Mouse (Mus musculus) midbrain, postnatal 0 days (tissue): ENCODE measurements at regions not wholly inside any gene's neighbourhood (a gene's known extent, or its start where the extent isn't known, plus 50 kb on each side); places are given as distances from the start of the nearest gene placed in this dataset.
A peak's percentile ranks its signal among the peaks of the same experiment; 100 is the strongest.

Experiments used
- ATAC-seq: fragments of 200-750 bp; cut with Nextera tagmentation; 2 replicates; pipeline ENCODE4 v1.8.0; 2017; ENCODE audit warnings: moderate number of reproducible peaks, mild to moderate bottlenecking, moderate TSS enrichment, moderate library complexity; ENCODE audit not compliant: low FRiP score
- DNase-seq: peaks from one replicate; pipeline ENCODE4 v3.0.0-alpha.2; 2015; ENCODE audit warnings: low spot score
- H3K27ac ChIP-seq: fragments of 300-500 bp; sonication (generic); 2 replicates; pipeline ENCODE4 v1.5.1; 2014; ENCODE audit warnings: low read depth, mild to moderate bottlenecking, low read length, mixed read lengths
- H3K27me3 ChIP-seq: fragments of 300-500 bp; sonication (generic); 2 replicates; pipeline ENCODE4 v1.6.1; 2014; ENCODE audit warnings: low read length, control low read depth, mixed read lengths; ENCODE audit not compliant: insufficient read depth
- H3K36me3 ChIP-seq: fragments of 300-500 bp; sonication (generic); 2 replicates; pipeline ENCODE4 v1.6.1; 2014; ENCODE audit warnings: low read length, control low read depth, mixed read lengths; ENCODE audit not compliant: insufficient read depth
- H3K4me1 ChIP-seq: fragments of 300-500 bp; sonication (generic); 2 replicates; pipeline ENCODE4 v1.6.1; 2014; ENCODE audit warnings: mild to moderate bottlenecking, control low read depth, antibody characterized with exemption, low read length, mixed read lengths; ENCODE audit not compliant: insufficient read depth
- H3K4me2 ChIP-seq: fragments of 300-500 bp; sonication (generic); 2 replicates; pipeline ENCODE4 v1.6.1; 2014; ENCODE audit warnings: low read depth, mild to moderate bottlenecking, low read length, mixed read lengths; ENCODE audit not compliant: poor library complexity, severe bottlenecking
- H3K4me3 ChIP-seq: fragments of 300-500 bp; sonication (generic); 2 replicates; pipeline ENCODE4 v1.5.1; 2014; ENCODE audit warnings: low read depth, mild to moderate bottlenecking, low read length, moderate library complexity
- H3K9ac ChIP-seq: fragments of 300-500 bp; sonication (generic); replicated peaks from 2 replicates; pipeline ENCODE4 v1.6.1; 2014; ENCODE audit warnings: mild to moderate bottlenecking, low read length, moderate library complexity, mixed read lengths; ENCODE audit not compliant: poor library complexity, severe bottlenecking
- H3K9me3 ChIP-seq: fragments of 300-500 bp; sonication (generic); 2 replicates; pipeline ENCODE4 v1.6.1; 2016; ENCODE audit warnings: low read length, control low read depth
- CTCF ChIP-seq: IDR thresholded peaks from 2 replicates; pipeline ENCODE4 v1.5.1; 2016; ENCODE audit warnings: antibody characterized with exemption, mild to moderate bottlenecking
- WGBS: fragments of 180-500 bp; shearing (Covaris S2); extraction: QIAGEN DNeasy Blood & Tissue Kit; methylation state at CpG from one replicate; pipeline ENCODE4 v1.1.7; 2014; 5-methylcytosine and 5-hydroxymethylcytosine counted together

DNA sequence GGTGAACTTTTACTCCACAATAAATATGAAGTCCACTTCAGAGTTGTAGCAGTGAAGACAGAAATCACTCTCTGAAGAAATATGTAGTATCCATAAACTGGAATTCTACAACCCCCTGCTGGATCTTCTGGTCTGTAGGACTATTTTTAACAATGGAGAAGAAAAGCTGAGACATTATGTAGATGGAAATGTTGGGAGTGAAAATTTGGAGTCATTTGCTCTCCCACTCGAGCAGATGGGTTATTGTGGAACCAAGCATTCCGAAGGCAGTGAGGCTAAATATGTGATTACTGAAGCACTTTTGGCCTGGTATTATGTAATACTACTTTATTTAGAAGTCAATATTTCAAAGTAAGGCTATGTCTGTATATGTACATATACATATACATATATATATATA lies 195.0 kb upstream of the Atp10a start:
- DNase-seq (no peak), ATAC-seq (no peak)
- H3K9ac ChIP-seq, result no peak overlapping the region
- no peak overlapping the region for H3K27ac ChIP-seq
- no peak overlapping the region for H3K4me3 ChIP-seq
- no peak overlapping the region for H3K4me2 ChIP-seq
- H3K9me3 ChIP-seq, result no peaks in the 10 kb centered on the region
- 90% methylated on average over 2 of the region's 2 CpGs for WGBS
- H3K27me3 ChIP-seq, result no peaks in the 10 kb centered on the region
- no peaks in the 10 kb centered on the region for H3K4me1 ChIP-seq
- H3K36me3 ChIP-seq, result no peaks in the 10 kb centered on the region
- TF ChIP-seq CTCF, result no peak

DNA sequence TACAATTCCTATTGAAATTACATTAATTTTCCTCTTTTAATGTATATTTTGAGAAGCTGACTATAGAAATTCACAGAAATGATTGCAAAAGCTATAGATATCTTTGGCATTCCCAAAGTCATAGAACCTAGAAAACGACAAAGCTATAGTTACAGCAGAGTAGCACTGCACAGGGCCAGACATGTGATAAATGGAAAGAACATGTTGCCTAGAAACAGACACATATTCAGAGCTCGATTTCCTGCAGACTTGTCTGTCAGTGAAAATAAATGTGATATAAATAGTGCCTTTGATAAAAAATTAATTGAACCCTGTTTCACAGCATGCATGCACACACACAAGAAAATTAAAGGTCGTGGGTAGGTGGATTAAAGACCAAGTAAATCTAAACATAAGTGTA lies 182.8 kb upstream of the Atp10a start:
- H3K36me3 ChIP-seq, result no peaks in the 10 kb centered on the region
- peak; percentile 13 for DNase-seq
- no peaks in the 10 kb centered on the region for H3K9me3 ChIP-seq
- 30% methylated on average over 3 of the region's 3 CpGs for WGBS
- no peak overlapping the region for H3K4me2 ChIP-seq
- H3K4me1 ChIP-seq, result no peaks in the 10 kb centered on the region
- H3K4me3 ChIP-seq, result no peak overlapping the region
- TF ChIP-seq CTCF, result no peak
- H3K27me3 ChIP-seq, result no peaks in the 10 kb centered on the region
- peak overlapping the region; percentile 55; the same call in 1 of the 2 replicates for H3K27ac ChIP-seq
- H3K9ac ChIP-seq, result no peak overlapping the region
- ATAC-seq, result peak; percentile 54; the same call in 1 of the 2 replicates

DNA sequence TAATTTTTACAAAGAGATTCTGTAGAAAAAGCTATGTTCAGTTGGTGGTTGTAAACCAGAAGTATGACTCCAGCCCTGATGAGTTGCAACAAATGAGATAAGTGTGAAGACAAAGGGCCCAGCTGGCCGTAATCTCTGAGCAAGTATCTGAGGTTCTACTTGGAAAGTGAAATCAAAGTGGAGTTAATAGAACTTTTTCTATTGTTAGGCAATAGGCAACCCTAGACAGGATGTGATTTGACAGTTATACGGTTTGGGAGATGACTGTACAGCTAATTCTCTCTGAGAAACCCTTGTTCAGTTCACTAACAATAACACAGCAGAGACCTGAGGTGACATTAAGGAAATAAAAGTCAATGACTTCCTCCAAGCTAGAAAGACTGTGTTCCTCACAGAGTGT lies 180.8 kb upstream of the Atp10a start:
- no peak overlapping the region for H3K4me3 ChIP-seq
- no peak overlapping the region for H3K9ac ChIP-seq
- ATAC-seq (no peak), DNase-seq (no peak)
- H3K9me3 ChIP-seq, result no peaks in the 10 kb centered on the region
- no peaks in the 10 kb centered on the region for H3K4me1 ChIP-seq
- 85% methylated on average over 2 of the region's 2 CpGs for WGBS
- H3K4me2 ChIP-seq, result no peak overlapping the region
- H3K27me3 ChIP-seq, result no peaks in the 10 kb centered on the region
- no peak overlapping the region for H3K27ac ChIP-seq
- TF ChIP-seq CTCF, result no peak
- H3K36me3 ChIP-seq, result no peaks in the 10 kb centered on the region

DNA sequence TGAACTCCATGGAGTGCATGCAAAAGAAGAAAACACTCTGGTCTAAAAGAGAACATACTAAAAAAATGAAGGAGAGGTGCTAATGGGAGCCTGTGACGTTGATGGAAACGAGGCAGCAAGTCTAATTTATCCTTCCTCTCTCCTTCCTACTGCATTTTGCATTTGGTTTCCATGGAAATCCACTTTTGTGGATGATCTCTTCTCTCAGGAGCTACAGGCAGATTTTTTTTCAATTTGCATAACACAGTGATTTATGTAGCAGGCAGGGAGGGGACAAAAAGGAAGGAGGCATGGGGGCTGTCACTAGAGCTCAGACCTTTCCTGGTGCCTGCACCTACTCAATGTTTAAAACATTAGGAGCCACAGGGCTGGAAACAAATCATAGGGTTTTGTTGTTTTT lies 167.7 kb upstream of the Atp10a start:
- ATAC-seq, result peak; percentile 89
- H3K4me1 ChIP-seq, result no peaks in the 10 kb centered on the region
- WGBS, result 16% methylated on average over 2 of the region's 2 CpGs
- no peaks in the 10 kb centered on the region for H3K27me3 ChIP-seq
- no peak overlapping the region for H3K9ac ChIP-seq
- H3K27ac ChIP-seq, result peak overlapping the region; percentile 64
- H3K4me3 ChIP-seq, result no peak overlapping the region
- no peaks in the 10 kb centered on the region for H3K36me3 ChIP-seq
- H3K4me2 ChIP-seq, result no peak overlapping the region
- TF ChIP-seq CTCF, result no peak
- peak; percentile 32 for DNase-seq
- no peaks in the 10 kb centered on the region for H3K9me3 ChIP-seq
